Mouse (Mus musculus): Measurements from ENCODE around the gene Agbl2.

DNA sequence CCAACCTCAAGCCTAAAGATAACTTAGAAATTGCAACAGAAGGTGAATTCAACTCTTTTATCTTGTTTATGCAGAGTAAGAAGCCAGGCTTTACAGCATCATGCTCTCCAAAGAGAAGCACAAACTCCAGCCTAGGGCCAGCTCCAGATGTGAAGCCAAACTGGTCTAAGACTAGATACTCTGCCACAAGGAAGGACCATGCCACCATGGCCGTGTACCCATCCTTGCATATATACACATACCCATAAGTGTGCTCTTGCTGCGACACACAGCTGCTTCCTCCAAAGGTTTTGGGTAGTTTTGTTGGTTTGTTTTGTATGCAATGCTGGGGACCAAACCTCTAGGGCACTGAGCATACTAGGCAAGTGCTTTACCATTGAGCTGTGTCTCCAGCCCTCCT is 32.7 kb downstream of the Agbl2 start:
- TF ChIP-seq POLR2A (IDR thresholded peaks at IDR 0.05; ENCODE audit: extremely low read depth, insufficient read depth, low read length) (no peak), CTCF (IDR thresholded peaks at IDR 0.05; ENCODE audit: low read depth, low read length) (no peak)
